In genomic region chr3:123115770-123116527, GRCm38 (mm10) we compare ENCODE assay signal across 9 mouse cellular contexts.
DNase-seq lines count a peak whose midpoint lies in the region; ATAC-seq and TF ChIP-seq lines count a peak whose summit lies in the region.
"Had no signal": no experiment of that assay in that cellular context is flagged by ENCODE, and none has a peak within 500 bp of the region (broad histone marks: within the 10 kb centered on the region; RNA-seq: fewer than 3 reads in every experiment).

No protein-coding gene starts in this region.

- dilution Hi-C loops in CH12.LX (cut with MboI; ENCODE audit: extremely low pct_ligation_motif_present, extremely low pct_unique_long_range_greater_than_20kb, low sequenced_read_pairs) = no loop called here

- in situ Hi-C loops in CH12.LX (cut with MboI; ENCODE audit: low pct_ligation_motif_present, low pct_unique_long_range_greater_than_20kb, low sequenced_read_pairs) = no loop called here

- no peak for TF ChIP-seq EP300 in CH12.LX (IDR thresholded peaks at IDR 0.05; ENCODE audit: low read length)

- H3K27ac ChIP-seq in forebrain, embryonic 12.5 days = no peak overlapping the region
- H3K27ac ChIP-seq in forebrain, embryonic 10.5 days = no peak overlapping the region
- H3K27ac ChIP-seq in CH12.LX (ENCODE audit: insufficient read depth, low read depth) = no peak overlapping the region
- no peak overlapping the region for H3K27ac ChIP-seq in embryonic facial prominence, embryonic 12.5 days
- no peak overlapping the region for H3K27ac ChIP-seq in liver, adult 2 months (replicated peaks; ENCODE audit: insufficient read depth, low read depth, low read length)
- no peak overlapping the region for H3K27ac ChIP-seq in stomach, embryonic 15.5 days
- H3K27ac ChIP-seq: liver, embryonic 15.5 days had no signal

- TF ChIP-seq RAD21 in CH12.LX (IDR thresholded peaks at IDR 0.05; ENCODE audit: low read depth, low read length) = peak; percentile 54

- H3K9me3 ChIP-seq in forebrain, embryonic 12.5 days = no peaks in the 10 kb centered on the region
- H3K9me3 ChIP-seq in forebrain, embryonic 10.5 days = no peaks in the 10 kb centered on the region
- H3K9me3 ChIP-seq in CH12.LX (replicated peaks; ENCODE audit: low read length) = no peaks in the 10 kb centered on the region
- no peaks in the 10 kb centered on the region for H3K9me3 ChIP-seq in embryonic facial prominence, embryonic 12.5 days
- H3K9me3 ChIP-seq in stomach, embryonic 15.5 days = no peaks in the 10 kb centered on the region
- H3K9me3 ChIP-seq: liver, embryonic 15.5 days had no signal

- DNase-seq in forebrain, embryonic 10.5 days (ENCODE audit: extremely low spot score, low spot score) = no peak
- DNase-seq in CH12.LX (ENCODE audit: extremely low read depth) = peak; percentile 42
- DNase-seq in liver, adult 2 months (ENCODE audit: extremely low read depth, low read depth, low spot score) = no peak

- peak overlapping the region; percentile 15; the same call in 1 of the 2 replicates for H3K4me2 ChIP-seq in forebrain, embryonic 12.5 days
- 0 out of 2 replicates have a peak overlapping the region, but pooled peaks have one; percentile 6 for H3K4me2 ChIP-seq in CH12.LX (ENCODE audit: insufficient read depth, low read depth, poor library complexity, severe bottlenecking)
- H3K4me2 ChIP-seq in embryonic facial prominence, embryonic 12.5 days (replicated peaks) = 0 out of 2 replicates have a peak overlapping the region, but pooled peaks have one; percentile 1
- H3K4me2 ChIP-seq in stomach, embryonic 15.5 days = peak overlapping the region; percentile 9; the same call in 1 of the 2 replicates

- no peak overlapping the region for H3K4me3 ChIP-seq in forebrain, embryonic 12.5 days (replicated peaks)
- H3K4me3 ChIP-seq in forebrain, embryonic 10.5 days = no peak overlapping the region
- H3K4me3 ChIP-seq in CH12.LX (replicated peaks in 1 of 3; ENCODE audit: low read depth in 2 of 3, low read length in 2 of 3, poor library complexity in 1 of 3) = no peak overlapping the region
- no peak overlapping the region for H3K4me3 ChIP-seq in embryonic facial prominence, embryonic 12.5 days
- no peak overlapping the region for H3K4me3 ChIP-seq in liver, adult 2 months (ENCODE audit: insufficient read depth, low read depth, low read length)
- H3K4me3 ChIP-seq in stomach, embryonic 15.5 days (replicated peaks) = no peak overlapping the region; the same call in 1 of the 2 replicates
- H3K4me3 ChIP-seq: liver, embryonic 15.5 days had no signal

- H3K36me3 ChIP-seq in forebrain, embryonic 12.5 days (replicated peaks) = no peaks in the 10 kb centered on the region
- no peaks in the 10 kb centered on the region for H3K36me3 ChIP-seq in forebrain, embryonic 10.5 days (replicated peaks)
- H3K36me3 ChIP-seq in CH12.LX (replicated peaks in 1 of 2; ENCODE audit: control insufficient read depth in 1 of 2, insufficient read depth in 1 of 2, low read length in 1 of 2) = no peaks in the 10 kb centered on the region
- no peaks in the 10 kb centered on the region; the same call in 1 of the 2 replicates for H3K36me3 ChIP-seq in embryonic facial prominence, embryonic 12.5 days
- no peaks in the 10 kb centered on the region for H3K36me3 ChIP-seq in liver, adult 2 months (ENCODE audit: control insufficient read depth, insufficient read depth, low read length)
- H3K36me3 ChIP-seq in stomach, embryonic 15.5 days = no peaks in the 10 kb centered on the region
- H3K36me3 ChIP-seq: liver, embryonic 15.5 days had no signal

- WGBS in forebrain, embryonic 12.5 days = 25% methylated on average over 15 of the region's 15 CpGs
- WGBS in forebrain, embryonic 10.5 days = 36% methylated on average over 15 of the region's 15 CpGs
- 26% methylated on average over 15 of the region's 15 CpGs for WGBS in embryonic facial prominence, embryonic 12.5 days
- WGBS in liver, adult 2 months = 32% methylated on average over 15 of the region's 15 CpGs
- 32% methylated on average over 15 of the region's 15 CpGs for WGBS in stomach, embryonic 15.5 days

- no peak overlapping the region for H3K9ac ChIP-seq in forebrain, embryonic 12.5 days
- H3K9ac ChIP-seq in CH12.LX (ENCODE audit: insufficient read depth, low read depth) = no peak overlapping the region
- no peak overlapping the region for H3K9ac ChIP-seq in embryonic facial prominence, embryonic 12.5 days
- no peak overlapping the region for H3K9ac ChIP-seq in liver, adult 2 months (ENCODE audit: low read depth, low read length)
- no peak overlapping the region for H3K9ac ChIP-seq in stomach, embryonic 15.5 days
- H3K9ac ChIP-seq: liver, embryonic 15.5 days had no signal

- H3K79me2 ChIP-seq in CH12.LX (replicated peaks; ENCODE audit: control insufficient read depth, extremely low read depth, insufficient read depth, poor library complexity, severe bottlenecking) = no peaks in the 10 kb centered on the region
- H3K79me2 ChIP-seq in liver, adult 2 months (ENCODE audit: control insufficient read depth, insufficient read depth, low read length) = no peaks in the 10 kb centered on the region

- no peak for ATAC-seq in forebrain, embryonic 12.5 days (ENCODE audit: low FRiP score)
- ATAC-seq in embryonic facial prominence, embryonic 12.5 days (ENCODE audit: insufficient number of reproducible peaks, insufficient read depth, low FRiP score, low TSS enrichment) = no peak
- ATAC-seq in hematopoietic stem cell, adult 5-6 weeks (replicated peaks in 1 of 2; ENCODE audit: insufficient read depth in 1 of 2, low FRiP score in 2 of 2, low TSS enrichment in 1 of 2, low read depth in 1 of 2, poor library complexity in 2 of 2, severe bottlenecking in 2 of 2) = peak; percentile 52 to 73
- 0 out of 2 replicates have a peak, but pooled peaks have one; percentile 56 for ATAC-seq in stomach, embryonic 15.5 days (ENCODE audit: insufficient read depth, low FRiP score, low read depth)
- ATAC-seq in inflammation-experienced regulatory T-cells, adult 6 months = no peak

- TF ChIP-seq POLR2A in CH12.LX (IDR thresholded peaks at IDR 0.05; ENCODE audit: low read depth, low read length) = no peak
- TF ChIP-seq POLR2A in liver, adult 2 months (IDR thresholded peaks at IDR 0.05; ENCODE audit: extremely low read depth, insufficient read depth, low read length) = no peak

- peak in 1 of 2 experiments; percentile 76; a peak in 2 of 4 replicates for TF ChIP-seq CTCF in CH12.LX (conservative IDR thresholded peaks at IDR 0.05 in 1 of 2, IDR thresholded peaks at IDR 0.05 in 1 of 2; ENCODE audit: low read depth in 2 of 2, low read length in 2 of 2)
- TF ChIP-seq CTCF in liver, adult 2 months (IDR thresholded peaks at IDR 0.05; ENCODE audit: low read depth, low read length) = peak; percentile 37

- H3K4me1 ChIP-seq in forebrain, embryonic 12.5 days = peaks cover 7% of the 10 kb centered on the region
- H3K4me1 ChIP-seq in forebrain, embryonic 10.5 days = peaks cover 11% of the 10 kb centered on the region
- peaks cover 0 to 5% of the 10 kb centered on the region in 2 experiments; a peak in 1 of 4 replicates for H3K4me1 ChIP-seq in CH12.LX (ENCODE audit: control insufficient read depth in 1 of 2, insufficient read depth in 2 of 2)
- H3K4me1 ChIP-seq in embryonic facial prominence, embryonic 12.5 days = peaks cover 9% of the 10 kb centered on the region; the same call in 1 of the 2 replicates
- H3K4me1 ChIP-seq in liver, adult 2 months (ENCODE audit: control insufficient read depth, insufficient read depth, low read length) = no peaks in the 10 kb centered on the region
- H3K4me1 ChIP-seq in stomach, embryonic 15.5 days = peaks cover 5% of the 10 kb centered on the region; the same call in 1 of the 2 replicates
- H3K4me1 ChIP-seq: liver, embryonic 15.5 days had no signal

- no peaks in the 10 kb centered on the region for H3K27me3 ChIP-seq in forebrain, embryonic 12.5 days
- no peaks in the 10 kb centered on the region for H3K27me3 ChIP-seq in forebrain, embryonic 10.5 days (ENCODE audit: poor library complexity, severe bottlenecking)
- peaks cover 3% of the 10 kb centered on the region for H3K27me3 ChIP-seq in CH12.LX (replicated peaks)
- no peaks in the 10 kb centered on the region for H3K27me3 ChIP-seq in embryonic facial prominence, embryonic 12.5 days
- H3K27me3 ChIP-seq in liver, adult 2 months (ENCODE audit: control insufficient read depth, insufficient read depth, low read length) = no peaks in the 10 kb centered on the region
- no peaks in the 10 kb centered on the region for H3K27me3 ChIP-seq in stomach, embryonic 15.5 days (replicated peaks)
- H3K27me3 ChIP-seq: liver, embryonic 15.5 days had no signal

TF ChIP-seq in CH12.LX, 34 proteins besides CTCF, POLR2A, EP300 and RAD21:
- TF ChIP-seq MAX (IDR thresholded peaks at IDR 0.05; ENCODE audit: low read length) (peak; percentile 76; the same call in 1 of the 2 replicates), MEF2A (IDR thresholded peaks at IDR 0.05; ENCODE audit: borderline replicate concordance, low read depth, low read length) (no peak), SMC3 (IDR thresholded peaks at IDR 0.05; ENCODE audit: low read depth, low read length) (peak; percentile 63), MXI1 (IDR thresholded peaks at IDR 0.05; ENCODE audit: low read depth, low read length) (no peak), MAZ (IDR thresholded peaks at IDR 0.05; ENCODE audit: low read depth, low read length) (no peak), MYC (IDR thresholded peaks at IDR 0.05; ENCODE audit: low read depth, low read length) (peak; percentile 87), IRF4 (IDR thresholded peaks at IDR 0.05; ENCODE audit: low read depth, low read length) (0 out of 2 replicates have a peak, but pooled peaks have one; percentile 23), HCFC1 (IDR thresholded peaks at IDR 0.05; ENCODE audit: low read depth, low read length) (no peak)
TF ChIP-seq in CH12.LX: peak in this region for 4.

Comparison
In these comparisons a context has a peak if more than half of its experiments do, and no peak if none do; other contexts are left out.
1. ATAC-seq: peak in hematopoietic stem cell, adult 5-6 weeks (2 of 2) and stomach, embryonic 15.5 days (single experiment); none in forebrain, embryonic 12.5 days (single experiment), embryonic facial prominence, embryonic 12.5 days (single experiment) and inflammation-experienced regulatory T-cells, adult 6 months (single experiment).
2. Peak in every context shown above with its lines, with median percentiles within 50 percentile points of each other: H3K4me2 ChIP-seq.